Mouse (Mus musculus) ES-Bruce4 (cell line): ENCODE results near the gene Lrrc58.

Experiments used
- CTCF ChIP-seq: IDR thresholded peaks from one replicate; pipeline ENCODE4 v1.8.1; 2011; ENCODE audit warnings: low read depth, low read length
- POLR2A ChIP-seq: IDR thresholded peaks from one replicate; pipeline ENCODE4 v1.8.1; 2011; ENCODE audit warnings: low read length; ENCODE audit not compliant: insufficient read depth

GRCm38 (mm10) chr16:37826286-37826685, 41.9 kb upstream of the Lrrc58 start:
- TF ChIP-seq CTCF (no peak), POLR2A (no peak)
